Mouse (Mus musculus) cerebellum, adult 11 months (tissue): ENCODE measurements around the gene Trex2.
"Not testable (repeated sequence)": the region's sequence is repeated elsewhere in the genome, so short reads cannot be mapped to it uniquely, and the experiment has no call there.

Source experiments
- DNase-seq: peaks from one replicate; pipeline ENCODE4 v3.0.0; 2022

Trex2 gene

GRCm38 (mm10) chrX:73412767-73413166 is 22.4 kb downstream of the Trex2 start:
- DNase-seq, result no peak

GRCm38 (mm10) chrX:73410880-73411517 is 24.1 kb downstream of the Trex2 start, which contains the start of gene Zfp92:
Gene Zfp92 (plus strand): TSS chrX:73411096.
- no peak for DNase-seq

GRCm38 (mm10) chrX:73401616-73402015 is 33.5 kb downstream of the Trex2 start:
- no peak for DNase-seq

- no peak for DNase-seq
These were observed 34.2 kb downstream of the Trex2 start for GRCm38 (mm10) chrX:73400951-73401350.

- not testable (repeated sequence) for DNase-seq
These were observed 36.5 kb downstream of the Trex2 start, which contains the start of gene Gm18336 for GRCm38 (mm10) chrX:73398636-73399035. Gene Gm18336 (minus strand): TSS chrX:73398736.

- no peak for DNase-seq
These were observed 38.7 kb downstream of the Trex2 start for GRCm38 (mm10) chrX:73396446-73396845.

GRCm38 (mm10) chrX:73391481-73391880 is 43.7 kb downstream of the Trex2 start:
- no peak for DNase-seq

GRCm38 (mm10) chrX:73384924-73385323 is 50.2 kb downstream of the Trex2 start:
- no peak for DNase-seq

GRCm38 (mm10) chrX:73384419-73384818 is 50.7 kb downstream of the Trex2 start:
- no peak for DNase-seq
